Mouse (Mus musculus): Measurements from ENCODE around the gene Gjb6.

DNA sequence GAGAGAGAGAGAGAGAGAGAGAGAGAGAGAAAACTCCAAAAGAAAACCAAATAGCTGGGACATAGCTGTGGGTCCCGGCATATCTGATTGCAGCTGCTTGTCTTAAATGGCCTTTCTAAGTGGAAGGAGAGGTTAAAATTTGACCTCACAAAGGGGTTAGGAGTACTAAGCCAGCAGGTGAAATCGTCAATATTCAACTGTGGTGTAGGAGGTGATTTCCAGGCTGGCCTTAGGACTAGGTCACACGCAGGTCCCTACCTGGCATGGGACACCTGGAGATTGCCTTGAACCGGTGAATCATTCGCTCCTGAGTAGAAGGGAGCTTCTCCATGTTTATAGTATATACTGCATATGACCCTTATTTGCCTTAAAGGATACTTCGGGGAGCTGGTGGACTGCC is 30.3 kb downstream of the Gjb6 start:
- TF ChIP-seq POLR2A (IDR thresholded peaks at IDR 0.05; ENCODE audit: borderline replicate concordance, extremely low read depth, insufficient read depth, insufficient read length, poor library complexity, severe bottlenecking) (no peak), CTCF (IDR thresholded peaks at IDR 0.05; ENCODE audit: borderline replicate concordance, extremely low read depth, insufficient read depth, insufficient read length) (no peak)
